Mouse (Mus musculus) gastrocnemius, adult 18-20 months (tissue): ENCODE results near the gene Slf2. TPM values are rescaled to one million over a fixed set of nuclear protein-coding genes. Genes with fewer than 3 reads are reported as not detected.

Experiments
- DNase-seq: peaks from one replicate; pipeline ENCODE4 v3.0.0; 2021; ENCODE audit warnings: low spot score
- total RNA-seq, 2 experiments: library from RNA; stranded (reverse); gene quantifications; 2 replicates each; pipeline ENCODE4 v1.2.3; 2021

Gene Slf2
- total RNA-seq, 2 experiments from 2014 or later = 10.5 to 11.5 TPM

- peak; percentile 20 for DNase-seq
Observed at GRCm38 (mm10) chr19:44907851-44908690, 22.9 kb upstream of the Slf2 start.

- no peak for DNase-seq
Observed at GRCm38 (mm10) chr19:44908836-44909460, 22.0 kb upstream of the Slf2 start.

GRCm38 (mm10) chr19:44914481-44915249, 16.3 kb upstream of the Slf2 start:
- no peak for DNase-seq

GRCm38 (mm10) chr19:44918171-44918570, 12.8 kb upstream of the Slf2 start:
- DNase-seq = no peak

GRCm38 (mm10) chr19:44921466-44922139, 9.3 kb upstream of the Slf2 start:
- DNase-seq = no peak

GRCm38 (mm10) chr19:44922521-44922920, 8.4 kb upstream of the Slf2 start:
- no peak for DNase-seq

- no peak for DNase-seq
Observed at GRCm38 (mm10) chr19:44924699-44925098, 6.3 kb upstream of the Slf2 start.

- DNase-seq = no peak
Observed at GRCm38 (mm10) chr19:44926781-44927180, 4.2 kb upstream of the Slf2 start.

- DNase-seq = no peak
Observed at GRCm38 (mm10) chr19:44927250-44927649, 3.7 kb upstream of the Slf2 start.

- no peak for DNase-seq
Observed at GRCm38 (mm10) chr19:44928185-44928584, 2.8 kb upstream of the Slf2 start.

GRCm38 (mm10) chr19:44929251-44929650, 1.7 kb upstream of the Slf2 start:
- DNase-seq = no peak

GRCm38 (mm10) chr19:44929663-44930062, 1.3 kb upstream of the Slf2 start:
- no peak for DNase-seq

- no peak for DNase-seq
Observed at GRCm38 (mm10) chr19:44930122-44930521, 829 bp upstream of the Slf2 start.

- peak; percentile 81 for DNase-seq
Observed at GRCm38 (mm10) chr19:44931454-44931759, 456 bp downstream of the Slf2 start.

- no peak for DNase-seq
Observed at GRCm38 (mm10) chr19:44932051-44932450, 1.1 kb downstream of the Slf2 start.

- DNase-seq = no peak
Observed at GRCm38 (mm10) chr19:44933136-44933535, 2.2 kb downstream of the Slf2 start.

- DNase-seq = no peak
Observed at GRCm38 (mm10) chr19:44959633-44960032, 28.7 kb downstream of the Slf2 start.

- no peak for DNase-seq
Observed at GRCm38 (mm10) chr19:44965978-44966377, 35.0 kb downstream of the Slf2 start.

- DNase-seq = no peak
Observed at GRCm38 (mm10) chr19:44968329-44968728, 37.4 kb downstream of the Slf2 start.

- DNase-seq = no peak
Observed at GRCm38 (mm10) chr19:44976636-44977035, 45.7 kb downstream of the Slf2 start.

- DNase-seq = no peak
Observed at GRCm38 (mm10) chr19:44977148-44977547, 46.2 kb downstream of the Slf2 start.

GRCm38 (mm10) chr19:44980787-44981186, 49.8 kb downstream of the Slf2 start:
- no peak for DNase-seq
